Mouse (Mus musculus) 416B (cell line): Measurements from ENCODE around the gene Kcnj16.

Experiments
- DNase-seq: peaks from one replicate; pipeline ENCODE4 v3.0.0; 2011; ENCODE audit warnings: low read depth

Kcnj16 gene

GRCm38 (mm10) chr11:110967762-110968135 is at the start of gene Kcnj16:
Gene Kcnj16 (plus strand): TSS chr11:110968033.
- DNase-seq = no peak

- peak; percentile 94 for DNase-seq
Observed at GRCm38 (mm10) chr11:110918808-110919465, 48.9 kb upstream of the Kcnj16 start.

- no peak for DNase-seq
Observed at GRCm38 (mm10) chr11:110935699-110936098, 32.1 kb upstream of the Kcnj16 start.

- no peak for DNase-seq
Observed at GRCm38 (mm10) chr11:110942280-110942679, 25.6 kb upstream of the Kcnj16 start.

GRCm38 (mm10) chr11:110942695-110943135 is 25.1 kb upstream of the Kcnj16 start:
- DNase-seq = no peak

GRCm38 (mm10) chr11:110956665-110957064 is 11.2 kb upstream of the Kcnj16 start:
- DNase-seq = no peak

- DNase-seq = no peak
Observed at GRCm38 (mm10) chr11:110961592-110962021, 6.2 kb upstream of the Kcnj16 start.

- no peak for DNase-seq
Observed at GRCm38 (mm10) chr11:110967019-110967761, 643 bp upstream of the Kcnj16 start.

- DNase-seq = no peak
Observed at GRCm38 (mm10) chr11:110968901-110969300, 1.1 kb downstream of the Kcnj16 start.

- DNase-seq = no peak
Observed at GRCm38 (mm10) chr11:110985508-110985907, 17.7 kb downstream of the Kcnj16 start.

- no peak for DNase-seq
Observed at GRCm38 (mm10) chr11:110985949-110986348, 18.1 kb downstream of the Kcnj16 start.

- peak; percentile 41 for DNase-seq
Observed at GRCm38 (mm10) chr11:110993616-110994015, 25.8 kb downstream of the Kcnj16 start.

GRCm38 (mm10) chr11:110997211-110997610 is 29.4 kb downstream of the Kcnj16 start:
- no peak for DNase-seq

- DNase-seq = no peak
Observed at GRCm38 (mm10) chr11:111005103-111005502, 37.3 kb downstream of the Kcnj16 start.

GRCm38 (mm10) chr11:111009471-111009870 is 41.6 kb downstream of the Kcnj16 start:
- no peak for DNase-seq

- no peak for DNase-seq
Observed at GRCm38 (mm10) chr11:111016206-111016605, 48.4 kb downstream of the Kcnj16 start.

GRCm38 (mm10) chr11:111020211-111020610 is 52.4 kb downstream of the Kcnj16 start:
- DNase-seq = no peak

GRCm38 (mm10) chr11:111022681-111023281 is 54.9 kb downstream of the Kcnj16 start:
- no peak for DNase-seq

- DNase-seq = peak; percentile 36
Observed at GRCm38 (mm10) chr11:111042175-111042574, 74.3 kb downstream of the Kcnj16 start.

GRCm38 (mm10) chr11:111043298-111043697 is 75.5 kb downstream of the Kcnj16 start:
- DNase-seq = no peak

GRCm38 (mm10) chr11:111054252-111054651 is 86.4 kb downstream of the Kcnj16 start:
- peak; percentile 15 for DNase-seq

GRCm38 (mm10) chr11:111054854-111055822 is 87.3 kb downstream of the Kcnj16 start:
- peak; percentile 57 for DNase-seq
